Mouse (Mus musculus) MEL (cell line): ENCODE measurements at regions not wholly inside any gene's neighbourhood (a gene's known extent, or its start where the extent isn't known, plus 50 kb on each side); places are given as distances from the start of the nearest gene placed in this dataset.

Experiments
- CHD2 ChIP-seq: IDR thresholded peaks from 2 replicates; pipeline ENCODE4 v1.6.1; 2011; ENCODE audit warnings: low read length, improper control_type of control experiment
- EP300 ChIP-seq, 2 experiments: IDR thresholded peaks; 2 replicates each; pipeline ENCODE4 v1.6.1; 2011; ENCODE audit warnings: improper control_type of control experiment in 2 of 2, low read length in 2 of 2, low read depth in 1 of 2, mild to moderate bottlenecking in 1 of 2
- GATA1 ChIP-seq: IDR thresholded peaks from 2 replicates; pipeline ENCODE4 v1.6.1; 2011; ENCODE audit warnings: low read depth, low read length, improper control_type of control experiment
- POLR2A ChIP-seq, 2 experiments: IDR thresholded peaks; 2 replicates each; pipeline ENCODE4 v1.6.1; 2011 to 2012; ENCODE audit warnings: low read length in 2 of 2, mild to moderate bottlenecking in 2 of 2, control low read depth in 1 of 2, improper control_type of control experiment in 1 of 2, low read depth in 1 of 2, moderate library complexity in 1 of 2; ENCODE audit not compliant: control insufficient read depth in 1 of 2, insufficient read depth in 1 of 2, poor library complexity in 1 of 2
- RCOR1 ChIP-seq: IDR thresholded peaks from 2 replicates; pipeline ENCODE4 v1.6.1; 2012; ENCODE audit warnings: low read depth, mild to moderate bottlenecking, inconsistent platforms, low read length, improper control_type of control experiment
- TCF12 ChIP-seq: IDR thresholded peaks from 2 replicates; pipeline ENCODE4 v1.6.1; 2014; ENCODE audit warnings: low read depth, mild to moderate bottlenecking, inconsistent platforms, low read length, improper control_type of control experiment, moderate library complexity
- USF1 ChIP-seq: IDR thresholded peaks from 2 replicates; pipeline ENCODE4 v1.6.1; 2014; ENCODE audit warnings: low read depth, mild to moderate bottlenecking, inconsistent platforms, low read length, improper control_type of control experiment, moderate library complexity
- USF2 ChIP-seq, 2 experiments: IDR thresholded peaks; 2 replicates each; pipeline ENCODE4 v1.6.1; 2011 to 2012; ENCODE audit warnings: improper control_type of control experiment in 2 of 2, low read length in 2 of 2, borderline replicate concordance in 1 of 2, inconsistent platforms in 1 of 2, low read depth in 1 of 2, mild to moderate bottlenecking in 1 of 2; ENCODE audit not compliant: insufficient read depth in 1 of 2

- TF ChIP-seq TCF12: no peak
- TF ChIP-seq RCOR1: no peak
- TF ChIP-seq POLR2A (IDR thresholded peaks at IDR 0.05; ENCODE audit: control insufficient read depth in 1 of 2, insufficient read depth in 1 of 2, low read depth in 1 of 2, low read length in 2 of 2, poor library complexity in 1 of 2): no peak
- no peak for TF ChIP-seq USF1
- no peak for TF ChIP-seq CHD2
- TF ChIP-seq EP300 (IDR thresholded peaks at IDR 0.05; ENCODE audit: low read depth in 1 of 2, low read length in 2 of 2): no peak
- no peak for TF ChIP-seq GATA1
- no peak for TF ChIP-seq USF2 (IDR thresholded peaks at IDR 0.05; ENCODE audit: borderline replicate concordance in 1 of 2, insufficient read depth in 1 of 2, low read depth in 1 of 2, low read length in 2 of 2)
Measured at GRCm38 (mm10) chr13:69373101-69373815, 160.3 kb upstream of the Nsun2 start.
